Mouse (Mus musculus): ENCODE results near the gene Entpd7.

The Entpd7 gene

DNA sequence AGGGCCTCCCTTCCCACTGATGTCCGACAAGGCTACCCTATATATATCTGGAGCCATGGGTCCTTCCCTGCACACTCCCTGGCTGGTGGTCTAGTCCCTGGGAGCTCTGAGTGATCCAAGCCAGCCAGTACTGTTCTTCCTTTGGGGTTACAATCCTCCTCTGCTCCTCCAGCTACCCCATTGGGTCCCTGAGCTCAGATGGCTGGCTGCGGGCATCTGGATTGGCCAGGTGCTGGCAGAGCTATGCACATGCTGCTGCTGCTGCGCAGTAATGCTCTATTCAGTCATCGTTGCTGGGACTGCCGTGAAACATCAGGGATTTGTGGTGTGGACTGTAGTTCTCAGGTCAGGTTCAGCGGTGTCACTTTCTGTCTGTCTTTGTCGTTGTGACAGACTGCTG lies 35.3 kb downstream of the Entpd7 start:
- no peak for DNase-seq

DNA sequence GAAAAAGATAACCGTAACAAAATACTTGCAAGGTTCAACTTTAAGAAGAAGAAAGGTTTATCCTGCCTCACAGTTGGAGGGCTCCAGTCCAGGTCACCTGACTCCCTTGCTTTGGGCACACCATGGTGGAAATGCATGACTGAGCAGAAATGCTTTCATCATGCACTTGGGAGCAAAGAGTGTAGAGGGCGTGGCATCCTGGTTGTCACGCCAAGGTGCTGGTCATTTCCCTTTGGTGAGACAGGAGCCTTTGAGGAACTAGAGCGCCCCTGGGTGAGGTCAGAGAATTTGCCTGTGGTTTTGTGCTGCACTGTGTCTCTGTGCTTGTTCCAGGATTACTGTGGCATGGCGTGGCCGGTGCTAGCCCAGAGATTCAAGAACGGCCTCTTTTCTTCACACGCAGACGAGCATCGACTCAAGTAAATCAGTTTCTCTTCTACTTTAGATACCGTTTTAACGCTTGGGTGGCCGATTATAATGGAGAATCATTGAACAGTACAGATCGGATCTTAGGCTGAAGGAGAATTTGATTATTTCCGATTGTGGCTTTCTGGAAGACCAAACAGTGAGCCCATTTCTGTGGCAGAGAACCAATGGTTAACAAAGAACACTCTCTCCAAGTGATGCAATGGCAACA lies 37.2 kb downstream of the Entpd7 start:
- no peak for DNase-seq

DNA sequence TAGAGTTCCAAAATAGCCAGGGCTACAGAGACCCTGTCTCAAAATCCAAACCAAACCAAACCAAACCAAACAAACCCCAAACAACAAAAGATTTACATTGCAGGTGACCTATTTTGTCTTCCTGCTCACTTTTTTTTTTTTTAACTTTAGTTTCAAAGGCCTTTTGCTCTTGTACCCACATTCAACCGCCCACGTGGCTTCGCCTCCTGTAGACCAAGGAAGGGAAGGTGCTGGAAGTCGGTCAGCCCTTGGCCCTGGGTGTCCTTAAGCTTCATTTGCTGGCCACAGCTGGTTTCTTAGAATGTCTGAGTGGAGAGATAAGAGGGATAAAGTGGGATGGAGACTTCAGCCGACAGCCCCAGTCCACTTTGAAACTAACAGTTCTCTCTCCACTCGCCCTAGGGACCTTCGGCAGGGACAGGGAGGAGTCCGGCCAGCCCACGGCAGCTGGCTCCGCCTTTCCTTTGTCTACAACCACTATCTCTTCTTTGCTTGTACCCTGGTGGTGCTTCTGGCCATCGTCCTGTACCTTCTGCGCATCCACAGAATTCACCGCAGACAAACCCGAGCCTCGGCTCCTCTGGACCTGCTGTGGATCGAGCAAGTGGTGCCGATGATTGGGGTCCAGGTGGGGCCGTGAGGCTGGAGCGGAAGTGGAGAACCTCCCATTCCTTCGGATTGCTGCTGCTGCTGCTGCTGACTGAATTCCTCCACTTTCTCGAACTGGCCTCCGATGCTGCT lies 40.0 kb downstream of the Entpd7 start:
- no peak for DNase-seq

DNA sequence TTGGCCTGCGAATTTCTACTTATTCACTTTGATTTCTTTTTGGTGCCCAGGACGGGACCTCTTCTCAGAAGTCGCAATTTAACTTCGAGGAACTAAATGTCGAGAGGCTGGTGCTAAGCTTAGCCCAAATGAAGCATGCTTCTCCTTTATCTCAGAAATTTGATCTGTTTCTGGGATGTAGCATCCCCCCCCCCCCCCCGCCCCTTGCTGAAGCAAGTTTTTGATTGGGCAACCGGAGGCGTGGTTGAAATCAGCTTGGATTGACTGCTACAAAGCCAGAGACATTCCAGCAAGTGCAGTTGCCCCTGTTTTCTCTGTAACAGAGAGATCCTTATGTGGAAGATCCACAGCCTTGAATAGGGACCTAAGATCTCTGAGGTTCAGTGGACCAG lies 40.6 kb downstream of the Entpd7 start:
- DNase-seq, result no peak

DNA sequence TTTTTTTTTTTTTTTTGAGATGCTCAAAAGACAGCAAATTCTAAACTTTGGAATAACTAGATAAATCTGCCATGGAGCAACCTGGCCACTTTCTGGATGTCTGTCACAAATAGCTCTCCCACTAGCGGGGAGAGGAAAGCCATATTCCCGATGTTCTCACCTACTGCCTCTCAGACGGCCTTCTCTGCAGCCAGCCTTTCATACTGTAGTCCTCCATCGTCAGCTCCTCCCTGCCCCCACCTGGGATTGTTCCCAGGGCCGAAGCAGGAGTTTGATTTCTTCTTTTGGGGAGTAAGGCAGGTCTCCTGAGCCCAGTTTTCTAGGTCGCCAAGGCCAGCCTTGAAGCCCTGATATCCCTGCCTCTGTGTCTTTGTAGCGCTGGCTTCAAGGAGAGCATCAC lies 41.7 kb downstream of the Entpd7 start:
- no peak for DNase-seq

DNA sequence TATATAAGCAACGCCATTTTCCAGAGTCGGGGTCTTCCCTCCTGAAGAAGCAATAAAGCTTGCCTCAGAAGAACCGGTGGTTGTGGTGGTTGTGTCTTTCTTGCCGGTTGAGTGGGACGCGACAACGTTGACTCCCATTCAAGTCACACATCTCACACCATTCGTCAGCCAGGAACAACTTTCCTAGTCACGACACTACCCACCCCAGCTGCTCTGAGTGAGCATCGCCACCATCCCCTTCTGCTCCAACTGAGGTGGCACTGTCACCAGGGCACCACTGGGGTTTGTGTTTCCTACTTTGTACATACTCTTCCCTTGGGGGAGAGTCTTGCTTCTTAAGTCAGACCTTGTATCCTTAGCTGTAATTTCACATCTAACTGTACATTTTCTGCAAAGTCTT lies 48.9 kb downstream of the Entpd7 start:
- DNase-seq, result no peak

DNA sequence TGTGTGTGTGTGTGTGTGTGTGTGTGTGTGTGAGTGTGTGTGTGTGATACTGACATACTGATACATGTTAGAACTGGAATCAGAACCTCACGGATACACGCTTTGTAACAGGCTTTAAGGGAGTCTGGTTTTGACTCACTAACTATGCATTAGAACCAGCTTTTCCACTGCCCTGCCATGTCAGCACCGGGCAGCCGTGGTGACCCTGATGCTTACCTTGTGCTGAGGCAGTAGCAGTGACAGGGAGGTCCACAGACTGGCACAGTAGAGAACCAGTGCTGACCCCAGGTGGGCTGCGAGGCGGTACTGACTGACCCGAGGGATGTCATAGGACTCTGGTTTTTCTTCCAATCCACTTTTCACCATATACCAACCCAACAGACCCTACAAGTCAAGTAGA lies 53.9 kb downstream of the Entpd7 start:
- no peak for DNase-seq

DNA sequence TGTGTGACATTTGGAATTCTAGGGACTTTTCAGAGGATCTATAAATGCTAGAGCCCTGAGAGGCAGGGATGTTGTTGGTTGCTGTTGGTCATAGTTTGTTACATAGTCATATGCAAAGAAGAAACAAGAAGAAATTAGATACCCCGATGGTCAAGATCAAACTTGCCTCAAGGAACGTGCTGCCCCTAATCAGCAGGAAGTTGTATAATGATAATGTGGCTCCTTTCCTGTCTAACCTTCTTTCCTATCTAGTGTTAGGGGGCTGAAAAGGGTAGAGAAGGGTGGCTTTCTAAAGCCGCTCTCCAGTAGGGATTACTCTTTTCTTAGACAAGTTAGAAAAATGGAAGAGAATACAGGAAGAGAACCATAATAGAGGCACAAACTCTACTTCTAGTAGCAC lies 56.3 kb downstream of the Entpd7 start:
- no peak for DNase-seq

DNA sequence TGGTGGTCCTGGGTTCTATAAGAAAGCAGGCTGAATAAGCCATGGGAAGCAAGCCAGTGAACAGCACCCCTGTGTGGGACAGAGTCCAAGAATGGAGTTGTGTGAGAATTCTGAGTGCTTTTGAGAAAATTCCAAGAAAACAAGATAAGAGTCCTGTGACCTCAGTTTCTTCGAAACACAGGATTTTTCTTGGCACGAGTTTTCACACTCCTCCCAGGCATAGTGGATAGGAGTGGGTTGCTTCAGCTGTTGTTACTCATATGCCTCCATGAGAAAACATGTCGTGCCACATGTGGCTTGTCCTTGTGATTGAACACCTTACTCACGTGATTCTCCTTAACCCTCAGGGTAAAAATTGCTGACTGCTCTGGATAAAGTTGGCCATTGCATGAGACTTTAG lies 58.4 kb downstream of the Entpd7 start:
- no peak for DNase-seq

DNA sequence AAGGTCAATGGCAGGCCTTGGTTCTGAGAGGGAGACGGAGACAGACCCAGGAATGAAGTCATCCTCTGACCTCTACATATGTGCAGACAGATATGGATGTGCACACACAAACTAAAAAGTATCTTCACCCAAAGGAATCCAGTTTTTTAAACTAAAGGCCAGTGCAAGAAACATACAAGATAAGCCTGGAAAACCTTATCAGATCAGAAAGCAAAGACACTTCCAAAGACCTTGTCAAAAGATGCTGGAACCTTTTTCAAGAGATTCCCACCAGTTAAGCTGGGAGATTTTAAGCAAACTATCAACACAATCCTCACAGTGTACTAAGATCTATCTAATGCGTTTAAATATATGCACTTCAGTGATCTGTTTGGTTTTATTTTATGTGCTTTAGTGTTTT lies 60.5 kb downstream of the Entpd7 start:
- DNase-seq, result no peak

DNA sequence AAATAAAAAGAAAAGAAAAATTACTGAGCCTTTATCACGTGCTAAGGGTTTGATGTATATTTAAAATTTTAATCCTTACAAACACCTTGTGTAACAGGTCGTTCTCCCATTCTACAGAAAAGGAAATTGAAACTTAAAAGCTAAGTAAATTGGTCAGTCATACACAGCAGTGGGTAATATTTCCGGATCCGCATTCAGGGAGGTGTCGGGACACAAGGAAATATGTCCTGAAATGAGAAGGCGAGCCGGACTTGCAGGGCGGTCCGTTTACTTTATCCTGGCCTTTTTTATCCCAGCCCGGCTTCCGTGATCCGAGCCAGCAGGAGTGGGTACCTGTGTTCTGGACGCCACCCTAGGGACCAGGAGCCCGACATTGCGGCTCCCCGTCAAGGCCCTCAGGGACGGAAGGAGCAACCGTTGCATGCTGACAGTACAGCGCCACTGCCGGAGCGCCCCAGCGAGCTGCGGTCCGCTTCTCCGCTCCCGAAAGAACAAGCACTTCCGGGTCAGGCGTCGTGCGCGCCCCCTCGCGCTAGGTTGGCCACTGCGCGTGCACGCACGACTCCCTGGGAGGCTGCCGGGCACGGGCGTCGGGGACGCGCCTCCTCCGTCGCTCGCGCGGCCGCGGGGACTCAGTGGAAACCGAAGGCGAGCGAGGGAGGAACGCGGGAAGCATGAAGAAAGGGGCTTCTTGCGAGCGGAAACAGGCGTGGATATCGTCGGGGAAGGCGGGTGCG lies 63.2 kb downstream of the Entpd7 start, which contains the start of the genes Cutc and Cox15:
Gene Cutc (plus strand): TSS at position 508 of the 737 bp plus-strand sequence.
Gene Cox15 (minus strand): TSS at position 512 of the 737 bp plus-strand sequence.
- DNase-seq, result peak; percentile 97

DNA sequence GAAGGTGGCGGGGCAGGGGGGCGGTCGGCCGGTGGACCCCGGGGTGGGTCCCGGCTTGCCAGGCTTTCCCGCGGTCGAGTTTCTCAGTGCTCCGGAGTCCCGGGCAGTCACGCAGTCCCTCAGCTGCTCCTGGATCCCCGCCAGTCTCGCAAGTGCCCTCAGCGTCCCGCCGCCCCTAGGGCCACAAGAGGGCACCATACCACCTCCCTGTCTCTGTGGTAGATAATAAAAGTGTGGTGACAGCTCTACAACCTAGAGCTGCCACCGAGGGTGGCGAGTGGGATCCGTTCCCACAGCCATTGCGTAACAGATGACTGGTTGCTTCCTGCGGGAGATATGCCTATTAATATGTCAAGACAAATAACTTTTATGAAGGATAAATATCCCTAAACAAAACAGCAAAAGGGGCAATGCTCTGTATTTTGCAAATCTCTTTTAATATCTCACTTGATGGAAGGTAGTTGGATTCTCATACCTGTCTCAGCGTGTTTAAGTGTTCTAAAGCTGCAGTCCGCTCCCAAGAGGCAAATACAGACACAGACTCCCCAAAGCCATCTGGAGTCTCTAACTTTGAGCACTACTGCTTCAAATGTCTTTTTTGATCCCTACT lies 63.9 kb downstream of the Entpd7 start:
- peak; percentile 89 for DNase-seq

DNA sequence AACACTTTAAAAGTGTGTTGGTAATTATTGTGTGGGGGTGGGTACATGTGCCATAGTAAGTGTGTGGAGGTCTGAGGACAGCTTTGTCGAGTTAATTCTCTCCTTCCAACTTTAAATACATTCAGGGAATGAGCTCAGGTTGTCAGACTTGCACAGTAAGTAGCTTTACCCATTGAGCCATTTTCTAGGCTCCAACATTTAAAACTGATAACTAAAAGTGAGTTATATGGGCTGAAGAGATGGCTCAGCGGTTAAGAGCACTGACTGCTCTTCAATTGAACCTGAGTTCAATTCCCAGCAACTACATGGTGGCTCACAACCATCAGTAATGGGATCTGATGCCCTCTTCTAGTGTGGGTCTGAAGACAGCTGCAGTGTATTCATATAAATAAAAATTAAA lies 64.8 kb downstream of the Entpd7 start:
- no peak for DNase-seq

DNA sequence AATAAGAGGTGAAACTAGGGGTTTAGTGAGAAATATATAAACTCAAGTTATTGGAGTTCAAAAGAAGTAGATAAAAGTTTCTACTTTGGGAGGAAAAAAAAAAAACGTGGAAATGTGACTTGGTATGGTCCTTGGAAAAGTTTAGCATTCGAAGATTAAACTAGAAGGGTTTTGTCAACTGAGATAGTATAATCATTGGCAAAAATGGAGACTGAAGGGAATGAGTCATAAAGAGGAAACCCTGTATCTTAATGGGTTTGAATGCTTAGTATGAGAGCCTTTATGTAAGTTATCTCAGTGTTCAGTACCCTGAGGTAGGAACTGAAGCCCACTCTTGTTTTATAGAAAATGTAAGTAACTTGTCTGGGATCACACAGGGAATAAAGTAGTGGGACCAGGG lies 65.4 kb downstream of the Entpd7 start:
- no peak for DNase-seq

DNA sequence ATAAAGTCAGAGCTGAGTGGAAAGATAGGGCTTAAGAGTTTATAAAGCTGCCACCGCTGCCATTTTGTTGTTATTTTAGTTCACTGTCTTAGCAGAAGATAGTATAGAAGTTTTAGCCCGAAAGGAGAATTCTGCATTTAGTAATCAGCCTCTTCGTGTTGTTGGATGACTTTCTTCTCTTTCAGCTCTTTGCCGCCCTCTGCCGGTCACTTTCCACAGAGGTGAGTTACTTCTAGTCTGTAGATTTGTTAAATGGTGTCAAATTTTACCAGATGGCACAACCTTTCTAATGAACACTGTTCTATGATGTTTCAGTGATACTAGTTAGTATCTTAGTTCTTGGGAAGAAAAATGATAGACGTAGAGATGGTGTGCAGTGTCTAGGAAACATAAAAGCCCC lies 71.0 kb downstream of the Entpd7 start:
- peak; percentile 74 for DNase-seq

DNA sequence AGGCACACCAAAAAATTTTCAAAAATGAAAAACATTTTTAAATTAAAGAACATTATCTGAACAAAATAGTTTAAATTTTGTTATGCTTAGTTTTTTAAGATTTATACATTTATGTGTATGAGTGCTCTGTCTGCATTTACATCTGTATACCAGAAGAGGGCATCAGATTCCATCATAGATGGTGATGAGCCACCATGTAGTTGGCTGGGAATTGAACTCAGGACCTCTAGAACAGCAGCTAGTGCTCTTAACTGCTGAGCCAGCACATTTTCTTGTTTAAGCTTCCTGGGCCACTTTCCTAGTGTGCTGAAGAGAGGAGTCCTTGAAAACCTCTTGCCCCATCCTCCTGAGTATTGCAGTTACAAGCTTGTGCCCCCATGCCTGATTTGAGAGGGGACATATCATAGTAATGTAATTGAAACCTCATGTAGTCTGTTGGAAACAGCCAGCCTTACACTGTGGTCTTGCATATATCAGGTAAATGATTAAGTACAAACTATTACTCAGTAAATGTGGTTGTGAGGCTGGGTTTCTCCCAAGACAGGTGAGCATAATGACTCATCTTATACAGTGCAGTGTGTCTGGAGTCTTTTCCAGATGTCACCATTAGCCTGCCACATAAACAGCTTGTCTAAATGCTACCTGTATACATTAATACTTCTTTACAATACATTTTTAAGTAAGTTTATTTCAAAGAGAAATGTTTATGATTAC lies 72.2 kb downstream of the Entpd7 start:
- no peak for DNase-seq

DNA sequence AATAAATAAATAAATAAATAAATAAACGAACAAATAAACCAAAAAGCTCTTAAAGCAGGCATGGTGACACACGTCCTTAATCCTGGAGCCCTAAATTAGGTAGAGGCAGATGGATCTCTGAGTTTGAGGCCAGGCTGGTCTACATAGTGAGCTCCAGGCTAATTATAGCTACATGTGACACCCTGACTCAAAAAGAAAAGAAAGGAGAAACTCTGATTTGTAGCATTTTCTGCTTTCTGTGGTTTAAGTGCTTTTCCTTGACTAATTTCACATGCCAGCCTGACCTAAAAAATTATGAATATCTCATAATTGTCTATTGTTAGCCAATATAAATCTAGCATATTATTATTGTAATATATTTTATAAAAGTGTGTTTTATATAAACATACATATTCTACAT lies 72.9 kb downstream of the Entpd7 start:
- no peak for DNase-seq

DNA sequence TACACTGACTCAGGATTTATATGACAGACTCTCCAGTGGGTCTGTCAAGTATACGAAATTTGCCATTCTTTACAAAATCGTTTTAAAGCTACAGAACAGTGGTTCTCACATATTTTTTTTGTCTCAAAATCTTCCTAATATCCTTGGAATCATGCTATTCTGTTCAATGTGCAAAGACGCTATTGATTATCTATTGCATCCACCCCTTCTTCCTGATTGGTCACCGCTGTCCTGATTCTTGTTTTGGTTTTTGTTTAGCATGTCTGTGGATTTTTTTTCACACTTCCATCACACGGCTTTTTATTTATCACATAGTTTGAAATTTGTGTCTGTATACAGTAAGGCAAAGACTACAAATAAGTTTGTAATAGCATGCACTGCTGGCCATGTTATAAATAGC lies 77.0 kb downstream of the Entpd7 start:
- DNase-seq, result no peak

DNA sequence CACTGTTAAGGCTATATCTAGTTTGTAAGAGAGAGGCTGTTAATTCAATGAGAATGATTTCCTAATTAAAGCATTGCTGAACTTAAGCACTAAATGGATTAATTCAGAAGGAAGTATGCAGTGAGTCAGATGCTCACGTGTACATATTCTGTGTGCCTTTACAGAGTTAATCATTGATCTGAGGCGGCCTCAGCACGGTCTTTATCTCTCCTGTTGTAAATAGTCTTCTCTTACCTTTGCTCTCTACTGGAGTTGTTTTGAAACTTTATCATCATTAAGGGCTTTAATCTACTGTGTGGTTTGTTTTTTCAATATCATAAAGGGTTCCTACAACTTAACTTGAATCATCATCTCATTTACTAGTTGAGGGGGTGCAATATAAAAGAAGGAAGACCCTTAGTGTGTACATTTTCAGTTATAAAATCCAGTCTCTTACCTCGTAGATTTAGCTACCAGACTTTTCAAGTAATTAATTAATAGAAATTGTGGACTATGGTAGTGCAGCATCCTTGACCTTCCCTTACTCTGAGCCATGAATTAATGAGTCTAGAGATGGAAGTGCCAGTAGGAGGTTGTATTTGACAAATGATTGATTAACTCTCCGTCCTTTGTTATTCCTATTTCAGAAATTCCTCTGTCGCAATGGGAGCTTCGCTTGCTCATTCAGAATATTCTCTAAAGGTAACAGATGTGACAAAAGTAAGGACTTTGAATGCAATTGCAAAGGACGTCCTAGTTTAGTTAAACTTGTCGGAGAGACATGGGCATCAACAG lies 78.3 kb downstream of the Entpd7 start:
- DNase-seq, result no peak

DNA sequence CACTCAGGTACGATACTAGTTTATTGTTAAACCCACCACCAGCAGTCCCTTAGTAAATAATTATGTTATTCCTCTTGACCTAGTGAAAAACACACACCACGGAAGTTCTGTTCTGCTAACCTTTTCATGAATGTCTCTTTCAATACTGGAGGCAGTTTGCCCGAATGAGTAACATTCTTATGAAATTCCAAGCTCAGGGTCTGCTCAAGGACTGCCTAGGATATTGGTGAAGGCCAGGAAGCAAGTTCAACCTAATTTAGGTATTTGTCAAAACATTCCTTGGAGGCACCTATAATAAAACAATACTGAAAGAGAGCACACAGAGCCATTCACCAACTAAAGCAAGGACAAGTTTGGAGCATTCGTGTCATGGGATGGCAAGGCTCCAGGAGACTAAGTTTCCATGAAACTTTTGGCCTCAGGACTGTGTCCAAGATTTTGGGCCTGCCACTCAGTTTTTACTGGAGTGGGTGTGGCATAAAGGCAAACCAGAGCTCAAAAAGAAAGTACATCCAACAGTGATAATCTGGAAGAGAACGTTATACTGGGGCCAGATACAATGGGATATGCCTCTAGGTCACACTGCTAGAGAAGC lies 80.0 kb downstream of the Entpd7 start:
- DNase-seq, result no peak

DNA sequence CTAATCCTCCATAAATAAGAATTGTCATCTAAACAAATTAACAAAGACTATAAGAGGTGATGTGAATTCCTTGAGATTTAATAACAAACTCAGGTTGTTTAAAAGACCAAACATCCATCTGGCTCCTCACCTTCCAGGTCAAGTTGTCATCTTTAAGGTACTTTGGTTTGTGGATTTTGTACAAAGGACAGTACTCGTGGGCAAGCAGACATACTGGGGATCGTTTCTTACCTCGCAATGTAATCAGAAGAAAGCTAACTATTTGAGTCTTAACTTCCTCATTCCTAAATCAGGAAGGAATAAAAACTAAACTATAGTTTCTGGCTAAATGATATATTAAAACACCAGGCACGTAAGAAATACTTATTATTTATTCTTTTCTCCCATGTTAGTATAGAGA lies 81.1 kb downstream of the Entpd7 start:
- no peak for DNase-seq

DNA sequence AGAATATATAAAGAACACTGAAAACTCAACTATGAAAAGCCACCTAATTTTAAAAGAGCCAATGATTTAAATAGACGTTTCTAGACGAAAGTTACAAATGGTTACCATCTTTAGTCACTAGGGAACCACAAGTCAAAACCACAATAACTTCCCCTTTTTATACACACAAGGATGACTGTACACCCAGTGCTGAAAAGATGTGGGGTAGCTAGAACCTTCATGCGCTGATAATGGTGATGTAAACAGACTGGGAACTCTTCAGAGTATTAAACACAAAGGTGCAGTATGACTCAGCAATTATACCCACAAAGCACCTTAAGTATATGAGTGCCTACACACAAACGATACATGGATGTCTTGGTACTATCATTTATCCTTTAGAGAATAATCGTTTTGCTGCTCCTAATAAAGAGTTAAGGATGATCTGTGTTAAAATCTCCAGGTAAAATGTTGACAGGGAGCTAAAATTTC lies 82.1 kb downstream of the Entpd7 start:
- no peak for DNase-seq

Measured in right cerebral cortex, postnatal 14 days (tissue).